Mouse (Mus musculus) midbrain, embryonic 16.5 days (tissue): ENCODE results near the gene Fezf2. TPM values are rescaled to one million over a fixed set of nuclear protein-coding genes. Genes with fewer than 3 reads are reported as not detected.
A peak's percentile ranks its signal among the peaks of the same experiment; 100 is the strongest.

ENCODE experiments used
- ATAC-seq: fragments of 200-750 bp; cut with Nextera tagmentation; 2 replicates; pipeline ENCODE4 v1.8.0; 2017; ENCODE audit warnings: moderate TSS enrichment
- H3K27ac ChIP-seq: fragments of 300-500 bp; sonication (generic); 2 replicates; pipeline ENCODE4 v1.5.1; 2014; ENCODE audit warnings: mild to moderate bottlenecking, low read length, mixed read lengths
- H3K27me3 ChIP-seq: fragments of 300-500 bp; sonication (generic); 2 replicates; pipeline ENCODE4 v1.6.1; 2014; ENCODE audit warnings: low read depth, low read length, mixed read lengths; ENCODE audit not compliant: control insufficient read depth, insufficient read depth
- H3K36me3 ChIP-seq: fragments of 300-500 bp; sonication (generic); 2 replicates; pipeline ENCODE4 v1.6.1; 2014; ENCODE audit warnings: mild to moderate bottlenecking, low read length, moderate library complexity, mixed read lengths; ENCODE audit not compliant: control insufficient read depth, insufficient read depth
- H3K4me1 ChIP-seq: fragments of 300-500 bp; sonication (generic); 2 replicates; pipeline ENCODE4 v1.6.1; 2014; ENCODE audit warnings: mild to moderate bottlenecking, low read length, mixed read lengths; ENCODE audit not compliant: control insufficient read depth, insufficient read depth
- H3K4me2 ChIP-seq: fragments of 300-500 bp; sonication (generic); 2 replicates; pipeline ENCODE4 v1.6.1; 2014; ENCODE audit warnings: mild to moderate bottlenecking, low read length, mixed read lengths
- H3K4me3 ChIP-seq: fragments of 300-500 bp; sonication (generic); 2 replicates; pipeline ENCODE4 v1.5.1; 2014; ENCODE audit warnings: low read depth, mild to moderate bottlenecking, low read length, moderate library complexity, mixed read lengths
- H3K9ac ChIP-seq: fragments of 300-500 bp; sonication (generic); 2 replicates; pipeline ENCODE4 v1.6.1; 2014; ENCODE audit warnings: low read depth, low read length, mixed read lengths
- H3K9me3 ChIP-seq: fragments of 300-500 bp; sonication (generic); replicated peaks from 2 replicates; pipeline ENCODE4 v1.6.1; 2014; ENCODE audit warnings: mild to moderate bottlenecking, low read length, mixed read lengths; ENCODE audit not compliant: control insufficient read depth, poor library complexity, severe bottlenecking
- WGBS: fragments of 180-500 bp; shearing (Covaris S2); extraction: QIAGEN DNeasy Blood & Tissue Kit; methylation state at CpG from one replicate; pipeline ENCODE4 v1.1.7; 2014; 5-methylcytosine and 5-hydroxymethylcytosine counted together
- polyA plus RNA-seq: library from polyadenylated mRNA; unstranded; fragments of >200 nt; fragmentation: Nextera tagmentation; extraction: Ambion mirVana; gene quantifications from 2 replicates; pipeline ENCODE4 v1.2.1, GENCODE M21; 2015

Fezf2 gene
- polyA plus RNA-seq, 1 experiment from 2014 or later, result 2.4 TPM

DNA sequence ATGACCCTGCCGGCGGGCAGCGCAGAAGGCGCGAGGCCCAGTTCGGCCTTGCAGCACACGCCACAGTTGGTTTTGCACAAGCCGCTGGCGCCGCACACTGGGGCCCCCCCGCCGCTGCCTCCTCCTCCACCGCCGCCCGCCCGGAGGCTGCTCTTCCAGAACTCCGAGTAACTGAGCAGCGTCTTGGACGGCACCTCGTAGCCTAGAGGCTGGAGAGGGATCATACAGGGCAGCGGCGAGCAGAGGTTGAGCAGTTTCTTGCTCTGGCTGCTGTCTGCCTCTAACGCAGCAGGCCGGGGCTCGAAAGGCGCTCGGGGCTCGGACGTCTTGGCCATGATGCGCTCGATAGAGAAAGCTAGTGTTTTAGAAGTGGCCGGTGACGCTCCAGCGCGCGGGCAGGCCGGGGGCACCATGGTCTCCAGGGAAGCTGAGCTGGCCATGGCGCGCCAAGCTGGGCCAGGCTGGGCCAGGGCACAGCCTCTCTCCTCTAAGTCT, 3.2 kb downstream of the Fezf2 start:
- H3K9me3 ChIP-seq, result no peaks in the 10 kb centered on the region
- H3K27ac ChIP-seq, result no peak overlapping the region
- peak; percentile 22; the same call in 1 of the 2 replicates for ATAC-seq
- no peaks in the 10 kb centered on the region for H3K36me3 ChIP-seq
- peak overlapping the region; percentile 32 for H3K4me2 ChIP-seq
- no peak overlapping the region for H3K9ac ChIP-seq
- peak overlapping the region; percentile 18 for H3K4me3 ChIP-seq
- WGBS, result under 1% methylated on average over 39 of the region's 39 CpGs
- peaks cover 5% of the 10 kb centered on the region; the same call in 1 of the 2 replicates for H3K4me1 ChIP-seq
- peaks cover 54% of the 10 kb centered on the region for H3K27me3 ChIP-seq

DNA sequence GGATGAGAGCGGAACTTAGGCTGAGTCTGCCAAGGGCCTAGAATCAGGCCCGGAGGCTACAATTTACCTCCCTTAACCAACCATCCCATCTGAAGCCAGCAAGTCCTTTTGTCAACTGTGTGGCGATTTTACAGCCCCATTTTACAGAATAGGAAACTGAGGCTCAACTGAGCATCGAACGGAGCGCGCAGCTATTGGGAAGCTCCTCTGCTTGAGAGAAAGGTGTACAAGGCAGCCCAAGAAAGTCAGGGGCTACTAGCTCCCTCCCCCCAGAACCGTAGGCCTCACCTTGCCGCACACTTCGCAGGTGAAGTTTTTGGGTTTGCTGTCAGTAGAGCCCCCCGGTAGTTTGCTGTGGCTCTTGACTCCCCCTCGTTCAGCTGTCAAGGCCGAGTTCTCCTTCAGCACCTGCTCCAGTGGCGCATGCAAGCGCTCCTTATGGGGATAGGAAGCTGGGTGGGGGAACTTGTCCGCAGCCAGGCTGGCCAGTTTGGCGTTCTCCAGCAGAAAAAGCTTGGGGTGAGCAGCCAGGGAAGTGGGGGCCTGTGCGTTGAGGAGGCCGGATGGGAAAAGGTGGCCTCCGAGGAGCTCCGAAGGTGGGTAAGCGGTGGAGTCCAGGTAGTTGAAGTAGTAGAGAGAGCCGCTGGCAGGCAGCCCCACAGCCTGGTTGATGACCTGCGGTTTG, 3.8 kb downstream of the Fezf2 start:
- 0 out of 2 replicates have a peak overlapping the region, but pooled peaks have one; percentile 6 for H3K9ac ChIP-seq
- H3K27ac ChIP-seq, result no peak overlapping the region
- ATAC-seq, result no peak
- no peaks in the 10 kb centered on the region for H3K36me3 ChIP-seq
- H3K9me3 ChIP-seq, result no peaks in the 10 kb centered on the region
- WGBS, result 3% methylated on average over 24 of the region's 24 CpGs
- peak overlapping the region; percentile 32 for H3K4me2 ChIP-seq
- peak overlapping the region; percentile 18 for H3K4me3 ChIP-seq
- H3K4me1 ChIP-seq, result peaks cover 5% of the 10 kb centered on the region; the same call in 1 of the 2 replicates
- H3K27me3 ChIP-seq, result peaks cover 55% of the 10 kb centered on the region

DNA sequence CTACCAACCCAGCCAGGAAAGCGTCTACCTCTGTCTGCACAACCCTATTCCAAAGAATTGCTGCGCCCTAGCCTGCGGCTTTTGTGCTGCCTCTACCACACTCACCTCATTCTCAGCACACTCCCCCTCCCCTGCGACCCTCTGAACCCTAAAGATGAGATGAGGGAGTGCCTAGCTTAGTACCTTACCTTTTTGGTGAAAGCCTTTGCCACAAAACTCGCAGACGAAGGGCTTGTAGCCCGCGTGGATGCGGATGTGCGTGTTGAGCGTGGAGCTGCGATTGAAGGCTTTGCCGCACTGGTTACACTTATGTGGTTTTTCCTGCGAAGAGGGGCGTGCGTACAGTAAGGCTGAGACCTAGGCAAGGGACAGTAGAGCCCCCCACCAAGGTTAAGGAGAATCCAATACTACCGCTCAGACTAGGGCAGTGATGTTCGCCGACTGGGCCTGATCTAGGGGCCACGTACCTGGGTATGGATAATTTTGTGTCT, 4.5 kb downstream of the Fezf2 start:
- Histone ChIP-seq H3K27ac (no peak overlapping the region), H3K27me3 (peaks cover 51% of the 10 kb centered on the region), H3K9ac (no peak overlapping the region), H3K4me3 (no peak overlapping the region), H3K4me2 (no peak overlapping the region), H3K9me3 (no peaks in the 10 kb centered on the region), H3K4me1 (peaks cover 5% of the 10 kb centered on the region; the same call in 1 of the 2 replicates), H3K36me3 (no peaks in the 10 kb centered on the region)
- ATAC-seq, result no peak
- 2% methylated on average over 20 of the region's 20 CpGs for WGBS

DNA sequence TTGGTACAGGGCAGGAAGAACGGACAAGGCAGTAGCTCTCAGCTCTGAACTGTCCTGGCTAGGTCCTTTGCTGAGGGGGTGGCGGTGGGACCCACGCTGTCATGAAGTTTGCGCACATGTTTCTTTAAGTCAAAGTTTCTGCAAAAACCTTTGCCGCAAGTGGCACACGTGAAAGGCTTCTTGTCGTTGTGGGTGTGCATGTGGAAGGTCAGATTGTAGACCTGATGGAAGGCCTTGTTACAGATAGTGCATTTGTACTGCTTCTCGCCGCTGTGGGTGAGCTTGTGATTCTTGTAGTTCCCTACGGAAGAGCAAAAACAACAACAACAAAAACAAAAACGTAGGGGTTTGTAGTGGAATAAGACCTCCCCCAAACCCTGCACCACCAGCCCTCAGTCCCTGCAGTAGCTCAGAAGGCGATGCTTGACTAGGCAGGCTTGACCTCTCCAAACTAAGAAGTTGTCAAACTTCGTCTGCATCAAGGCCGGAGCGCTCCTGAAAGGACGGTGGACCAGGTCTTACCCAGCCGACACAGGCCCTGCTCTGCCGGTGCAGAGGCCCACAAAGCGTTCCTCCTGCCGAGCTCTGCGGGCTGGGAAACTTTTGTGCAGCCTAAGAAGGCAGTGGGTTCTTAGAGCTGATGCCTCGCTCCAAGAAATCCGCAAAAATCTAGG, 5.4 kb downstream of the Fezf2 start:
- H3K36me3 ChIP-seq, result no peaks in the 10 kb centered on the region
- H3K9me3 ChIP-seq, result no peaks in the 10 kb centered on the region
- WGBS, result 2% methylated on average over 23 of the region's 23 CpGs
- ATAC-seq, result no peak
- no peak overlapping the region for H3K27ac ChIP-seq
- peaks cover 8% of the 10 kb centered on the region; the same call in 1 of the 2 replicates for H3K4me1 ChIP-seq
- no peak overlapping the region for H3K9ac ChIP-seq
- no peak overlapping the region for H3K4me3 ChIP-seq
- no peak overlapping the region for H3K4me2 ChIP-seq
- peaks cover 56% of the 10 kb centered on the region for H3K27me3 ChIP-seq

DNA sequence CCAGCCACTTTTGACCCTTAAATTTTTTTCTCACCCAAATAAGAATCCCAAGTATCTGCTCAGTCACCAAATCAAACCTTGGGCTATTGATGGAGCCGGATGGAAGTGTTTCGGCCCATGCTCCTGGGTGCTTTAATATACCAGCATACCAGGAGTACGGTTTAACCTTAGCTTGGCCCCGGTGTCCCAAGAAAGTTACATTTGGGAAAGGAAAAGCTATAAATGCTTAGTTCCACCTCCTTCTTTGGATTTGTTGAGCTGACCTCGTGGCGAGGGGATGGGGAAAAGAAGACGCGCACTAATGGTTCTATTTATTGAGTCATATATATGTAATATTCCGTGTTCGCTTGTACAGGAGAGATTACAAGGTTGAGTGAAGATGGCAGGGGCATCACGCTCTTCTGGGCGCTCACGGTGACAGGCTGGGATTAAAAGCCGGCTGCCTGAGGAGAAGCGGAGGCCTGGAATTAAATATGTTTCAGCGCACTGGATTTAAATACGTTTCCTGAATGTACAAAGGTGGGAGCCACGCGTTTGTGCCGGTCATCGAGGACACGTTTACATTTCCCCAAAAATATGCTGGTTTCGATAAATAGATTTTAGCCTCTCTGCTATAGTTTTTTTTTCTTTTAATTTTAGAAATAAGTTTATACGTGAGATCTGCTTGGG, 6.1 kb downstream of the Fezf2 start:
- no peaks in the 10 kb centered on the region for H3K9me3 ChIP-seq
- no peaks in the 10 kb centered on the region for H3K36me3 ChIP-seq
- no peak for ATAC-seq
- no peak overlapping the region for H3K9ac ChIP-seq
- H3K27me3 ChIP-seq, result peaks cover 63% of the 10 kb centered on the region
- no peak overlapping the region for H3K4me3 ChIP-seq
- peaks cover 8% of the 10 kb centered on the region; the same call in 1 of the 2 replicates for H3K4me1 ChIP-seq
- H3K27ac ChIP-seq, result no peak overlapping the region
- WGBS, result 5% methylated on average over 24 of the region's 24 CpGs
- no peak overlapping the region; the same call in 1 of the 2 replicates for H3K4me2 ChIP-seq

DNA sequence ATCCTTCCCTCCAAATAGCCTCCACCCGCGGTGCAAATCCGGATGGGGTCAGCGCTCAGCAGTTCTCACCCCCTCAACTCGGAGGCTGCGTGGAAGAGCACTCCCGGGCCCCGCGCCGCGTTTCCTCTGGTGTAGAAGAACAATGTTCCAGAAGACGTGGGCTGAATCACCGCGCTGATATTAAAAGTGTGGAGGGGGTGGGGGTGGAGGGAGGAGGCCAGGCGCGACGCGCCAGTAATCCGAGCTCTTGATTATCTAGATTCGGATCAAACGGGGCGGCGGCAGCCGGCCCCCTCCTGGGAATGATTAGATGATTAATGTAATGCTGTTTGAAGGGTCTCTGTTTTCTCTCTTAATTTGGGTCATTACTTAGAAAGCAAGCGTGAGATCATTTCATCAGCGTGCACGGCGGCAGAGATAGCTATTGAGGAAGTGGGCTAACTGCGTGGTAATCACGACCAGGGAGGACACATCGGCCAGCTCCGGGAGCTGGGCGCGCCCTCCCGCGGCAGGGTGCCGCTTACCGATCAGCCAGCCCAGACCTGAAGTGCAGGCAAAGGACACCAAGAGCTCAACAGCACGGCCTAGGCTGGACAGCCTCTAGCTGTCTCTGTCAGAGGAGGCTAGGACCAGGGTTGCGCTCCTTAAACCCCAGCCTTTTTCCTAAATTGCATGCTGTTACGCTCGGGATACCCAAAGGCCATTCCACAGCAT, 6.8 kb downstream of the Fezf2 start:
- H3K36me3 ChIP-seq, result no peaks in the 10 kb centered on the region
- no peak overlapping the region for H3K4me3 ChIP-seq
- no peak overlapping the region for H3K9ac ChIP-seq
- ATAC-seq, result no peak
- H3K27me3 ChIP-seq, result peaks cover 66% of the 10 kb centered on the region
- WGBS, result under 1% methylated on average over 42 of the region's 42 CpGs
- H3K4me2 ChIP-seq, result peak overlapping the region; percentile 16; the same call in 1 of the 2 replicates
- H3K9me3 ChIP-seq, result no peaks in the 10 kb centered on the region
- H3K4me1 ChIP-seq, result peaks cover 8% of the 10 kb centered on the region; the same call in 1 of the 2 replicates
- no peak overlapping the region for H3K27ac ChIP-seq

DNA sequence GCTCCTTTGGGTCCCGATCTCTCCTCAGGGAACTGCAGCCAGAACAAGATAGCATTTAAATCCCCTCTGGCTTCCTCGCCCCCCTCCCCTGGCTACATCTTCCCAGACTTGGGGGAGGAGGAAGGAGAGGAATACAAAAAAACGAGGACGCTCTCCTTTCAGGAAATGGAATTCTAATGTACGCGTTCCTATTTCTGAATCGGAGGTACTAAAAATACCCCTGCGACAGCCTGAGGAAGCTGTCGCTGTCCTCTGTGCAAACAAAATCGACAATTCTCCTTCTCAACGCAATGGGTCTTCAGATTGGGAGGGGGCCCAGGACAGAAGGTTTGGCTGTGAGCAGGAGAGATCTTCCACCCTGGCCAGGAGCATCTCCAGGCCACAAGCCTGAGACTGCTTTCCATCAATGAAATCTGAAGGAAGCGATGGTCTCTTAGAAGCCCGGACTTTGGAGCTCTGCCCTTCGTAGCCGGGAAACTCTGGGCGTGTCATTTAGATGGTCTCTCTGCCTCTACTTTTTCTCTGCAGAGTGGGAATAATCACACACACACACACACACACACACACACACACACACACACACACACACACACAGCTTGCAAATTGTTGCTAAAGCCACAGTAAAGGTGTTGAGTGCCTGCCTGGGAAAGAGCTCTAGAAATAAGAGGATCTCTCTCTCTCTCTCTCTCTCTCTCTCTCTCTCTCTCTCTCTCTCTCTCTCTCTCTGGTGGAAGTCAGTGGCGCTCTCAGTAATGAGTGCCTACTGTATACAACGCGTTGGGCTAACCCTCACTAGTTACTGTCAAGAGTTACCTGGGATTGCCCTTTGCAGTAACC, 7.5 kb downstream of the Fezf2 start:
- no peak overlapping the region; the same call in 1 of the 2 replicates for H3K4me2 ChIP-seq
- no peaks in the 10 kb centered on the region for H3K36me3 ChIP-seq
- no peak for ATAC-seq

More for the DNA sequence above, 7.5 kb downstream of the Fezf2 start:
- under 1% methylated on average over 19 of the region's 19 CpGs for WGBS
- peaks cover 8% of the 10 kb centered on the region; the same call in 1 of the 2 replicates for H3K4me1 ChIP-seq
- H3K27ac ChIP-seq, result no peak overlapping the region
- peaks cover 69% of the 10 kb centered on the region for H3K27me3 ChIP-seq
- H3K9ac ChIP-seq, result no peak overlapping the region
- H3K4me3 ChIP-seq, result no peak overlapping the region
- no peaks in the 10 kb centered on the region for H3K9me3 ChIP-seq
